Comparison of ENCODE assay signal across 10 mouse cellular contexts in genomic region chr4:148771409-148771929, GRCm38 (mm10). TPM values are rescaled to one million over a fixed set of nuclear protein-coding genes. Genes with fewer than 3 reads are reported as not detected.
DNase-seq lines count a peak whose midpoint lies in the region; ATAC-seq and TF ChIP-seq lines count a peak whose summit lies in the region.
"Had no signal": no experiment of that assay in that cellular context is flagged by ENCODE, and none has a peak within 500 bp of the region (broad histone marks: within the 10 kb centered on the region; RNA-seq: fewer than 3 reads in every experiment).

No protein-coding gene starts in this region.

- DNase-seq in heart, postnatal 4 days: no peak
- peak; percentile 44 for DNase-seq in midbrain, embryonic 10.5 days (ENCODE audit: low spot score)
- DNase-seq in adrenal gland, postnatal 4 days (ENCODE audit: low spot score in 2 of 2): no peak
- DNase-seq in adrenal gland, postnatal 10 days: no peak
- DNase-seq in frontal cortex, postnatal 25 days (ENCODE audit: low spot score in 2 of 2): no peak
- DNase-seq: heart, postnatal 14 days; layer of hippocampus, postnatal 36 days had no signal

- H3K9me3 ChIP-seq in heart, embryonic 11.5 days (replicated peaks; ENCODE audit: control insufficient read depth, low read length): no peaks in the 10 kb centered on the region
- H3K9me3 ChIP-seq in E14TG2a.4 (ENCODE audit: low read length): no peaks in the 10 kb centered on the region
- H3K9me3 ChIP-seq in forebrain, embryonic 15.5 days: no peaks in the 10 kb centered on the region
- H3K9me3 ChIP-seq in midbrain, embryonic 10.5 days (replicated peaks): no peaks in the 10 kb centered on the region

- peaks cover 23% of the 10 kb centered on the region for H3K4me1 ChIP-seq in heart, embryonic 11.5 days (ENCODE audit: control insufficient read depth, insufficient read depth, low read length)
- H3K4me1 ChIP-seq in E14TG2a.4 (replicated peaks; ENCODE audit: low read depth, low read length): peaks cover 49% of the 10 kb centered on the region
- peaks cover 51% of the 10 kb centered on the region for H3K4me1 ChIP-seq in forebrain, embryonic 15.5 days
- peaks cover 51% of the 10 kb centered on the region for H3K4me1 ChIP-seq in midbrain, embryonic 10.5 days

- no peak for ATAC-seq in heart, embryonic 11.5 days (replicated peaks; ENCODE audit: insufficient number of reproducible peaks, low FRiP score, low TSS enrichment)
- ATAC-seq in forebrain, embryonic 15.5 days (replicated peaks): no peak; the same call in 1 of the 2 replicates

- no peak for TF ChIP-seq CTCF in E14TG2a.4 (conservative IDR thresholded peaks at IDR 0.05; ENCODE audit: low read length)

- no peak overlapping the region for H3K27ac ChIP-seq in heart, embryonic 11.5 days (ENCODE audit: low read depth, low read length)
- no peak overlapping the region for H3K27ac ChIP-seq in forebrain, embryonic 15.5 days (replicated peaks)
- H3K27ac ChIP-seq in midbrain, embryonic 10.5 days (replicated peaks): peak overlapping the region; percentile 71

- H3K4me3 ChIP-seq in heart, embryonic 11.5 days (ENCODE audit: low read depth, low read length): no peak overlapping the region
- H3K4me3 ChIP-seq in E14TG2a.4 (replicated peaks; ENCODE audit: low read length): peak overlapping the region; percentile 51; the same call in 1 of the 2 replicates
- no peak overlapping the region for H3K4me3 ChIP-seq in forebrain, embryonic 15.5 days
- peak overlapping the region; percentile 37 for H3K4me3 ChIP-seq in midbrain, embryonic 10.5 days

- H3K27me3 ChIP-seq in heart, embryonic 11.5 days (ENCODE audit: control insufficient read depth, insufficient read depth, low read length): peaks cover 15% of the 10 kb centered on the region
- peaks cover 70% of the 10 kb centered on the region for H3K27me3 ChIP-seq in E14TG2a.4 (ENCODE audit: insufficient read depth, low read length)
- H3K27me3 ChIP-seq in forebrain, embryonic 15.5 days: peaks cover 12% of the 10 kb centered on the region; the same call in 1 of the 2 replicates
- peaks cover 98% of the 10 kb centered on the region for H3K27me3 ChIP-seq in midbrain, embryonic 10.5 days (ENCODE audit: low read depth, poor library complexity, severe bottlenecking)

- 5% methylated on average over 14 of the region's 14 CpGs for whole genome bisulfite sequencing in heart, embryonic 11.5 days (ENCODE audit: insufficient replicate concordance)
- WGBS in forebrain, embryonic 15.5 days: 2% methylated on average over 14 of the region's 14 CpGs
- 2% methylated on average over 14 of the region's 14 CpGs for WGBS in midbrain, embryonic 10.5 days

- H3K36me3 ChIP-seq in heart, embryonic 11.5 days (ENCODE audit: control insufficient read depth, insufficient read depth, low read length): no peaks in the 10 kb centered on the region
- H3K36me3 ChIP-seq in E14TG2a.4 (ENCODE audit: insufficient read depth, low read length): no peaks in the 10 kb centered on the region
- no peaks in the 10 kb centered on the region for H3K36me3 ChIP-seq in forebrain, embryonic 15.5 days
- H3K36me3 ChIP-seq in midbrain, embryonic 10.5 days: no peaks in the 10 kb centered on the region

- no peak overlapping the region; the same call in 1 of the 2 replicates for H3K9ac ChIP-seq in heart, embryonic 11.5 days (ENCODE audit: low read depth, low read length)
- H3K9ac ChIP-seq in forebrain, embryonic 15.5 days (replicated peaks): 0 out of 2 replicates have a peak overlapping the region, but pooled peaks have one; percentile 3

- H3K4me2 ChIP-seq in heart, embryonic 11.5 days: peak overlapping the region; percentile 36
- H3K4me2 ChIP-seq in forebrain, embryonic 15.5 days (replicated peaks): peak overlapping the region; percentile 30

RNA-seq across cellular contexts. Expression of gene Casz1, which starts 32.8 kb away (rescaled TPM):
- polyA plus RNA-seq in heart, embryonic 11.5 days (2014; fragmentation: Nextera tagmentation; extraction: Ambion mirVana): 15.1 and 19.9 TPM in 2 replicates
- total RNA-seq in heart, postnatal 4 days (2021): 10 to 100 TPM; 79.5 to 82.9 TPM
- polyA plus RNA-seq in forebrain, embryonic 15.5 days (2015; fragmentation: Nextera tagmentation; extraction: Ambion mirVana): 0.68 and 1.1 TPM in 2 replicates
- 2.9 and 6.3 TPM in 2 replicates for polyA plus RNA-seq in midbrain, embryonic 10.5 days (2016; fragmentation: Nextera tagmentation; extraction: Ambion mirVana)
- total RNA-seq in adrenal gland, postnatal 4 days (2021): 10 to 100 TPM; 10.1 to 15.6 TPM
- total RNA-seq in adrenal gland, postnatal 10 days (2021): 10 to 100 TPM in 1 of 2 experiments, 1 to 10 TPM in 1; 7.4 to 10.9 TPM

Comparison
In these comparisons a context has a peak if more than half of its experiments do, and no peak if none do; other contexts are left out.
1. H3K4me3 ChIP-seq: peak in E14TG2a.4 (single experiment) and midbrain, embryonic 10.5 days (single experiment); none in heart, embryonic 11.5 days (single experiment) and forebrain, embryonic 15.5 days (single experiment).
2. RNA of gene Casz1, which starts 32.8 kb away (total RNA-seq): 79.5 to 82.9 TPM in heart, postnatal 4 days; 10.1 to 15.6 TPM in adrenal gland, postnatal 4 days and 7.4 to 10.9 TPM in adrenal gland, postnatal 10 days; every median in the first group is over 4 times any median in the second.